Mouse (Mus musculus): Measurements from ENCODE around the gene Cabcoco1. TPM values are rescaled to one million over a fixed set of nuclear protein-coding genes. Genes with fewer than 3 reads are reported as not detected.

The Cabcoco1 gene
- polyA plus RNA-seq, 1 experiment from 2014 or later, result 23.1 TPM

DNA sequence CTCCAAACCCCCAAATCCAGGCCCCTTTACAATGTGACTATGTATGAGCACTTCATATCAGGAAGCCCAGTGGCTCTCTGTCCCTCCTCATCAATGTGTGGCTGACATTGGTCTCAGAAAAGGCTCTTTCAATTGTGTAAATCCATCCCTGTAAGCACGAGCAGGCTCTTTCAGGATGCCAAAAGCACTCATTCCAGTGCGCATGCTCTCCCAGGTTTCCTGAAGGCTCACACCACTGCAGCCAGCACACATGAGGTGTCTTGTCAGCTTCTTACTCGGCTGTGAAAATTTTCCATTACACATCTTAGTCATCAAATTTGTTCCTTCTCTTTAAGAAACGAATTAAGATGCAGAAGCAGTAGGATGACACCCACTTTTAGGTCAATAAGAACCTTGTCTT lies 152.9 kb downstream of the Cabcoco1 start:
- no peaks in the 10 kb centered on the region for H3K36me3 ChIP-seq
- no peak for ATAC-seq (ENCODE audit: insufficient number of reproducible peaks, low FRiP score)
- no peak overlapping the region for H3K4me2 ChIP-seq
- peaks cover 12% of the 10 kb centered on the region; the same call in 1 of the 2 replicates for H3K9me3 ChIP-seq (replicated peaks)
- 67% methylated on average over 4 of the region's 4 CpGs for WGBS
- no peak overlapping the region for H3K9ac ChIP-seq
- H3K27me3 ChIP-seq (replicated peaks), result no peaks in the 10 kb centered on the region
- H3K27ac ChIP-seq (ENCODE audit: poor library complexity, severe bottlenecking), result no peak overlapping the region
- H3K4me1 ChIP-seq (replicated peaks), result no peaks in the 10 kb centered on the region
- no peak overlapping the region for H3K4me3 ChIP-seq

DNA sequence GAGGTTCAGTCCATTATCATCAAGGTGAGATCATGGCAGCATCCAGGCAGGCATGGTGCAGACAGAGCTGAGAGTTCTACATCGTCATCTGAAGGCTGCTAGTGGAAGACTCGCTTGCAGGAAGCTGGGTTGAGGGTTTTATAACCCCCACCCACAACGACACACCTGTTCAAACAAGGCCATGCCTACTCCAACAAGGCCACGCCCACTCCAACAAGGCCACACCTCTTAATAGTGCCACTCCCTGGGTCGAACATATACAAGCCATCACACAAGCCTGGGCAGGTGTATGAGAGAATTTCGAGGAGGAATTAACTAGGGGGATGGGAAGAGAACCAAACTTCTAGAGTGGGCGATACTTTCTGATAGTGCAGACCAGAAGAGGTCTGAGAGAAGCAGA lies 153.6 kb downstream of the Cabcoco1 start:
- Histone ChIP-seq H3K9me3 (replicated peaks) (peaks cover 12% of the 10 kb centered on the region; the same call in 1 of the 2 replicates), H3K4me1 (replicated peaks) (no peaks in the 10 kb centered on the region), H3K4me3 (no peak overlapping the region), H3K36me3 (no peaks in the 10 kb centered on the region), H3K27me3 (replicated peaks) (no peaks in the 10 kb centered on the region), H3K9ac (no peak overlapping the region), H3K27ac (ENCODE audit: poor library complexity, severe bottlenecking) (no peak overlapping the region), H3K4me2 (no peak overlapping the region)
- no peak for ATAC-seq (ENCODE audit: insufficient number of reproducible peaks, low FRiP score)
- WGBS, result 77% methylated on average over 7 of the region's 7 CpGs

Other genes starting within 250 kb of the Cabcoco1 start
- gene Tmem26, start 181.8 kb upstream of the Cabcoco1 start, polyA plus RNA-seq (2016; fragmentation: Nextera tagmentation; extraction: Ambion mirVana), result 6.3 and 6.8 TPM in 2 replicates

Data from heart, embryonic 12.5 days (tissue).